14 mouse cellular contexts compared by ENCODE assay signal in genomic region chr13:9140204-9140603, GRCm38 (mm10). TPM values are rescaled to one million over a fixed set of nuclear protein-coding genes. Genes with fewer than 3 reads are reported as not detected.
A peak's percentile ranks its signal among the peaks of the same experiment; 100 is the strongest.
DNase-seq lines count a peak whose midpoint lies in the region; ATAC-seq and TF ChIP-seq lines count a peak whose summit lies in the region.
"Had no signal": no experiment of that assay in that cellular context is flagged by ENCODE, and none has a peak within 500 bp of the region (broad histone marks: within the 10 kb centered on the region; RNA-seq: fewer than 3 reads in every experiment).

No protein-coding gene starts in this region.

- no peak overlapping the region for H3K9ac ChIP-seq in neural tube, embryonic 14.5 days (replicated peaks; ENCODE audit: low read depth, low read length)
- no peak overlapping the region for H3K9ac ChIP-seq in neural tube, embryonic 15.5 days (replicated peaks)
- H3K9ac ChIP-seq: limb, embryonic 13.5 days; midbrain, embryonic 15.5 days had no signal

- H3K4me3 ChIP-seq in neural tube, embryonic 14.5 days (ENCODE audit: low read depth, low read length), result no peak overlapping the region
- no peak overlapping the region for H3K4me3 ChIP-seq in neural tube, embryonic 15.5 days (replicated peaks)
- H3K4me3 ChIP-seq in small intestine, adult 2 months (ENCODE audit: low read depth, low read length), result no peak overlapping the region
- H3K4me3 ChIP-seq in limb, embryonic 10.5 days, result no peak overlapping the region
- H3K4me3 ChIP-seq: erythroblast, embryonic 14.5 days; limb, embryonic 13.5 days; midbrain, embryonic 15.5 days had no signal

- no peaks in the 10 kb centered on the region for H3K4me1 ChIP-seq in neural tube, embryonic 14.5 days (ENCODE audit: control insufficient read depth, insufficient read depth, low read length)
- no peaks in the 10 kb centered on the region for H3K4me1 ChIP-seq in neural tube, embryonic 15.5 days
- no peaks in the 10 kb centered on the region for H3K4me1 ChIP-seq in small intestine, adult 2 months (ENCODE audit: control insufficient read depth, insufficient read depth, insufficient read length, low read length)
- no peaks in the 10 kb centered on the region for H3K4me1 ChIP-seq in limb, embryonic 10.5 days
- H3K4me1 ChIP-seq: limb, embryonic 13.5 days; midbrain, embryonic 15.5 days had no signal

- 0 out of 2 replicates have a peak, but pooled peaks have one; percentile 44 for ATAC-seq in neural tube, embryonic 14.5 days (ENCODE audit: low read depth)
- no peak for ATAC-seq in neural tube, embryonic 15.5 days (ENCODE audit: low FRiP score)
- ATAC-seq: CD4-positive, CD25-positive, alpha-beta regulatory T cell, adult 4 months; inflammation-experienced regulatory T-cells, adult 6 months; midbrain, embryonic 15.5 days had no signal

- peak; percentile 92 for DNase-seq in heart, adult 11 months
- no peak for DNase-seq in heart, postnatal 4 days
- DNase-seq in cerebellum, adult 9-10 months, result peak; percentile 30
- DNase-seq in limb, embryonic 10.5 days (ENCODE audit: low spot score), result no peak
- DNase-seq in left cerebral cortex, adult 11 months (ENCODE audit: low spot score), result no peak
- DNase-seq: gastrocnemius, postnatal 14 days had no signal

- TF ChIP-seq POLR2A in small intestine, adult 2 months (IDR thresholded peaks at IDR 0.05; ENCODE audit: low read depth, low read length), result no peak

- H3K36me3 ChIP-seq in neural tube, embryonic 14.5 days (ENCODE audit: control insufficient read depth, insufficient read depth, low read length), result peaks cover 22% of the 10 kb centered on the region; the same call in 1 of the 2 replicates
- peaks cover 58% of the 10 kb centered on the region for H3K36me3 ChIP-seq in neural tube, embryonic 15.5 days
- peaks cover 54% of the 10 kb centered on the region for H3K36me3 ChIP-seq in small intestine, adult 2 months (ENCODE audit: control insufficient read depth, insufficient read depth, low read length)
- H3K36me3 ChIP-seq in limb, embryonic 10.5 days, result peaks cover 90% of the 10 kb centered on the region

- WGBS in neural tube, embryonic 14.5 days, result 84% methylated on average over 10 of the region's 10 CpGs
- 87% methylated on average over 10 of the region's 10 CpGs for WGBS in neural tube, embryonic 15.5 days
- WGBS in small intestine, adult 2 months, result 37% methylated on average over 10 of the region's 10 CpGs
- 91% methylated on average over 10 of the region's 10 CpGs for WGBS in limb, embryonic 10.5 days

- H3K27ac ChIP-seq in neural tube, embryonic 14.5 days (ENCODE audit: low read depth, low read length), result no peak overlapping the region
- no peak overlapping the region for H3K27ac ChIP-seq in neural tube, embryonic 15.5 days (replicated peaks)
- 0 out of 2 replicates have a peak overlapping the region, but pooled peaks have one; percentile 15 for H3K27ac ChIP-seq in small intestine, adult 2 months (ENCODE audit: insufficient read depth, low read depth, low read length)
- no peak overlapping the region for H3K27ac ChIP-seq in limb, embryonic 10.5 days
- H3K27ac ChIP-seq: limb, embryonic 13.5 days; midbrain, embryonic 15.5 days had no signal

- no peaks in the 10 kb centered on the region for H3K9me3 ChIP-seq in neural tube, embryonic 14.5 days (ENCODE audit: control insufficient read depth, low read length)
- H3K9me3 ChIP-seq in neural tube, embryonic 15.5 days (replicated peaks), result no peaks in the 10 kb centered on the region
- H3K9me3 ChIP-seq in limb, embryonic 10.5 days (replicated peaks), result no peaks in the 10 kb centered on the region
- H3K9me3 ChIP-seq: limb, embryonic 13.5 days; midbrain, embryonic 15.5 days had no signal

- no peak overlapping the region for H3K4me2 ChIP-seq in neural tube, embryonic 14.5 days (ENCODE audit: low read depth, low read length)
- H3K4me2 ChIP-seq in neural tube, embryonic 15.5 days, result no peak overlapping the region
- H3K4me2 ChIP-seq: limb, embryonic 13.5 days; midbrain, embryonic 15.5 days had no signal

- no peak for TF ChIP-seq CTCF in small intestine, adult 2 months (IDR thresholded peaks at IDR 0.05; ENCODE audit: extremely low read depth, insufficient read length, insufficient replicate concordance, low read depth, low read length)

- no peaks in the 10 kb centered on the region for H3K27me3 ChIP-seq in neural tube, embryonic 14.5 days (ENCODE audit: control insufficient read depth, insufficient read depth, low read length)
- no peaks in the 10 kb centered on the region for H3K27me3 ChIP-seq in neural tube, embryonic 15.5 days (replicated peaks)
- no peaks in the 10 kb centered on the region for H3K27me3 ChIP-seq in small intestine, adult 2 months (ENCODE audit: control insufficient read depth, insufficient read depth, low read length)
- no peaks in the 10 kb centered on the region for H3K27me3 ChIP-seq in limb, embryonic 10.5 days (ENCODE audit: low read depth, poor library complexity, severe bottlenecking)
- H3K27me3 ChIP-seq: limb, embryonic 13.5 days; midbrain, embryonic 15.5 days had no signal

RNA-seq across cellular contexts. Expression of gene Larp4b, which starts 46.5 kb away (rescaled TPM):
- 10 to 100 TPM; 85.3 to 85.8 TPM for total RNA-seq in heart, postnatal 4 days (2021)
- 45.2 and 52.7 TPM in 2 replicates for polyA plus RNA-seq in neural tube, embryonic 14.5 days (2014; fragmentation: Nextera tagmentation; extraction: Ambion mirVana)
- polyA plus RNA-seq in neural tube, embryonic 15.5 days (2015; fragmentation: Nextera tagmentation; extraction: Ambion mirVana), result 32.7 and 34.6 TPM in 2 replicates
- 8.5 and 18.1 TPM in 2 replicates for polyA plus RNA-seq in small intestine, adult 2 months (2012; rRNA removed)
- polyA plus RNA-seq in limb, embryonic 10.5 days (2016; fragmentation: Nextera tagmentation; extraction: Ambion mirVana), result 28.9 and 31.0 TPM in 2 replicates

Comparison
In these comparisons a context has a peak if more than half of its experiments do, and no peak if none do; other contexts are left out.
1. DNase-seq: peak in heart, adult 11 months (single experiment) and cerebellum, adult 9-10 months (single experiment); none in heart, postnatal 4 days (single experiment), limb, embryonic 10.5 days (single experiment) and left cerebral cortex, adult 11 months (single experiment).